Mouse (Mus musculus) left cerebral cortex, postnatal 10 days (tissue): ENCODE measurements around the gene Nckap1. TPM values are rescaled to one million over a fixed set of nuclear protein-coding genes. Genes with fewer than 3 reads are reported as not detected.

Experiments
- DNase-seq, 2 experiments: peaks; one replicate each; pipeline ENCODE4 v3.0.0; 2021 to 2022; ENCODE audit warnings: low spot score in 2 of 2, mixed read lengths in 1 of 2; ENCODE audit errors: extremely low spot score in 1 of 2
- intact Hi-C: fragments of 180-260 bp; cut with DNase I; formaldehyde crosslinking; loops from one replicate; pipeline ENCODE4 v1.15.1; 2025
- microRNA-seq: library from miRNA; unstranded; fragments of <30 nt; microRNA quantifications from one replicate; pipeline ENCODE4 v1.2.0, GENCODE M21; 2022
- total RNA-seq, 2 experiments: library from RNA; stranded (reverse); gene quantifications; 2 replicates each; pipeline ENCODE4 v1.2.3; 2021

The Nckap1 gene
- total RNA-seq, 2 experiments from 2014 or later = 331 to 338 TPM

GRCm38 (mm10) chr2:80465991-80466821, 115.0 kb downstream of the Nckap1 start:
- DNase-seq = no peak
- intact Hi-C loops = no loop called here

GRCm38 (mm10) chr2:80461827-80462226, 119.4 kb downstream of the Nckap1 start:
- intact Hi-C loops = no loop called here
- no peak for DNase-seq

Small RNA genes lying within 50 kb of the gene (microRNA-seq; reads per million reads assigned to microRNA genes)
- not detected for gene Mir684-1

Other genes with a start within 250 kb of the Nckap1 start
- gene Frzb, start 133.8 kb downstream of the Nckap1 start, total RNA-seq = 10 to 100 TPM; 13.4 to 16.7 TPM
- gene Dusp19, start 35.7 kb upstream of the Nckap1 start, total RNA-seq = 10 to 100 TPM; 17.5 to 20.0 TPM
- gene Nup35, start 35.9 kb upstream of the Nckap1 start, total RNA-seq = 10 to 100 TPM; 19.5 to 20.0 TPM